Mouse (Mus musculus): Measurements from ENCODE around the gene Gtf3c2. TPM values are rescaled to one million over a fixed set of nuclear protein-coding genes. Genes with fewer than 3 reads are reported as not detected.

The Gtf3c2 gene
- polyA plus RNA-seq, 3 experiments from 2014 or later: 61.8 to 103 (median 81.3) TPM

DNA sequence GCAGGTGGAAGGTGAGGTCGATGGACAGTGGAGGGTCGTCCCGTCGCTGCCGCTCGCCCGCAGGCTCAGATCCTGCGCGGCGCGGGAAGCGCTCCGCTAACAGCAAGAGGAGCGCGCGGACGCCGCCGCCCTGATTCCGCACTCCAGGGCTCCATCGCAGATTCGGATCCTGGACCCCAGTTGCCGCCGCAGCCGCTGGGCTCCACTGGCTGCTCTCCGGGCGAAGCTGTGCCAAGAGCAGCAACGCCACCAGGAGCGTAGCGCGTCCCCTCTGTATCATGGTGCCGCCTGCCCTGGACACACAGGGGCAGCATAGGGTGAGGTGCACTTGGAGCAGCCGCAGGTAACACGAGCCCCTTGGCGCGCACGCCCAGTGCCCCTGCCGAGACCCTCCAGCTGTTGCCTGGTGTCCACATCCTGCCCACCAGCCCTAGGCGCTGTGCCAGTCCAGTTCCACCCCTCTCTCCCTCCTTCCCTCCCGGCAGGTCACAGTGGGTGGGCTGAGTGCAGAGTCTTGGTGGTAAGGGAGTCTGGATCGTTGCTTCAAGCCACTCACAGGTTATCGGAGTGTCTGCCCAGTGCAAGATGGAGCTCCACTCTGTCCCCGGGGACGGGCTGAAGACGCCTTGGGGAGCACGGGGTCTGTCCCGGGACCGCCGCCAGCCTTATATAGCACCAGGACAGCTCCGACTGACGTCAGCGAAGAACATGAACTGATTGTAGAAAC, 41.5 kb downstream of the Gtf3c2 start, which contains the start of gene Ucn:
Gene Ucn, minus strand, starts transcription at position 589 of the 727 bp plus-strand sequence.
- ATAC-seq: no peak

DNA sequence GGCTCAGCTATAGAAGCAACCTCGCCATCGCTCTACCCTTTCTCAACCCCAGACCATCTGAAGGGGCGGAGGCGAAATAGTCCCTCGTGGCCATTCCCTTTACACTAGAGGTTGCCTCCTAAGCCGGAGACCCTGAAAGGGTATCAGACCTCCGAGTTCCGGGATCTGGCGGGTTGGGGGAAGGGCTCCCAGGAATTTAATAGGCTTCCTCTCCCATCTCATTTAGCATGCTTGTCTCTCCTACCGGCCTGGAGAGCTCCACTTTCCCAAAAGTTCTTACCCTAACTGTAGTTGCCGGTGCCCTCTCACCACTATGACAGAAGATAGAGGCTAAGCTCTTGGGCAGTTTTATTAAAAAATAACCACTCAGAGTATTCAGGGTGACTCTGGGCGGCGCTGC, 42.3 kb downstream of the Gtf3c2 start:
- ATAC-seq: no peak

DNA sequence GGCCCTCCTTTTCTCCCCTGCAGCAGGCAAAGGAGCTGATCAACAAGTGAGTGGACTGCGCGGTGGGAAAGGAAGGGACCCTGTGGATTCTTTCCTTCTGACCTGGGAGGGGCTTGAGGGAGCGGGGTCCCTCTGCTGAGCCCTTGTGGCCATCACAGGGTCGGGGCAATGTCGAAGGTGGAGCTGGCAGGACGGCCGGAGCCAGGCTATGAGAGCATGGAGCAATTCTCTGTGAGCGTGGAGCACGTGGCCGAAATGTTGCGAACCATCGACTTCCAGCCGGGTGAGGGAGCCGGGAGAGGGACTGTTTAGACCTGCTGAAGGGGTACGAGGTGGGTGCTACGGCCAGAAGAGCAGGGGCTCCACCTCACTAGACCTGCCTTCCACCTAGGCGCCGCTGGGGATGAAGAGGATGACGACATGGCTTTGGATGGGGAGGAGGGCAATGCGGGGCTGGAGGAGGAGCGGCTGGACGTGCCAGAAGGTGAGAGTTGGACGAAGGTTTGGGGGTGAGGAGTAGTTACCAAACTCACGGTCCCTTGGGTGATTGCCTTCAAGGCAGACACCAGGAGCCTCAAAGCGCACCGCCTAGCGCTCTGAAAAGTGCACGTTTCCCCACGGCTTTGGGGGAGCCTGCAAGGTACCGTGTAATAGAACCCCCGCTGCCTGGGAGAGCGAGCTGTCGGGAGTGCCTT, 43.1 kb downstream of the Gtf3c2 start:
- no peak for ATAC-seq

DNA sequence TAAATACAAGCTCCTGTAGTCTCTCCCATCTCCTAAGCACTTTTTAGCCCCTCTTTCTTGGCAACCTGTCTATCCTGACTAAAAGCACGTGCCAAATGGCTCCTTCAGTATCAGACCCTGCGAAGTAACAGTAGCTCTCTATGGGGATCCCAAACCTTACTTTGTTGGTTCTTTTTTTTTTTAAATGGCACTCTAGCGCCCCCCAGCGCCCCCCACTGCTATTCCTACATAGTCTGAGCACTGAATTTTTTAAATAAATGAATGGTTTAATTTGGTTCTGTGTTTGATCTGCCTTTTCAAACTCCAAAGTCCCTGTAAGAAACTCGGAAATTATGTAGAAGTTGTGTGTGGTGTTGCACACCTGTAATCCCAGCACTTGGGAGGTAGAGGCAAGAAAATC, 53.9 kb downstream of the Gtf3c2 start:
- ATAC-seq: no peak

DNA sequence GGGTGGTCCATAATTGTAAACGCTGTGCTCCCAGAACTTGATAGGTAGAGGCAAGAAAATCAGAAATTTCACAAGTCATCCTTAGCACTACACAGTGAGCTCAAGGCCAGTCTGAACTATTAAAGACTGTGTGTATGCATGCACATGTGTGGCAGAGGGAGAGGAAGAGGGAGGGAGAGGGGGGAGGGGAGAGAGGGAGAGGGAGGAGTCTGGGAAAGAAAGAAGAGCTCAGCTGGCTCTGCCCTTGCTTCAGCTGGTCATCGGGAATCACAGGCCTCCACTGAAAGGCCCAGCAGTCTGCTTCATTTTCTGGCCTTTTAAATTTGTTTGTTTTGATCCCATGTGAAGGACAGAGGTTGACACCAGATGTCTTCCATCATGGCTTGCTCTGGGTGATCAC, 56.5 kb downstream of the Gtf3c2 start:
- no peak for ATAC-seq

DNA sequence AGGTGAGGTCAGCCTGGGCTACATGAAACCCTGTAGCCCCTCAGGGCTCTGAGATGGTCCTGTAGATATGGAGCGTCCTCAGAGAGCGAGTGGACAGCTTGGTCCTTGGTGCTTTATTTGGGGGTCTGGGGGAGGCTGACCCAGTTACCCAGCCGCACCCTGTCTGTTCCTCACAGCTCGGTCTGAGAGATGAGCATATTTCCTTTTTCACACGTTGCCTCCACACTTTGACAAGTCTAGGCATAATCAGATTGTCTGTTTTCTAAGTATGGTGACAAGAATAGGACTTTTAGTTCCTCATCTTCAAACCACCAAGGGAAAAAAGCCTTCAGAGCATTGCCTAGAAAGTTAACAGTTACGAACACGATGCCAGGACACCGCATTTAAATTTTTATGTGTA, 58.8 kb downstream of the Gtf3c2 start:
- no peak for ATAC-seq

DNA sequence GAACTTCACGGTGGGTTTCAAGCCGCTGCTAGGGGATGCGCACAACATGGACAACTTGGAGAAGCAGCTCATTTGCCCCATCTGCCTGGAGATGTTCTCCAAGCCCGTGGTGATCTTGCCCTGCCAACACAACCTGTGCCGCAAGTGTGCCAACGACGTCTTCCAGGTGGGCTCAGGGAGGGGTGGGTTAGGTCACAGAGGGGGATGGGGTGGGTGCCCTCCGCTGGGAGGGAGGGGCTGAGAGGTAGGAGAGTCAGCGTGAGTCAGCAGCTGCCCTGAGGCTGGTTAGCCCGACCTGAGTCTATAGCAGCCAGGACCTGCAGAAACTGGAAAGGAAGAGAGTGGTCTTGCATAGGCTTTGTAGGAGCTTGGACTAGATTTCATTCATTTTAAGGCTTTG, 63.0 kb downstream of the Gtf3c2 start:
- no peak for ATAC-seq

DNA sequence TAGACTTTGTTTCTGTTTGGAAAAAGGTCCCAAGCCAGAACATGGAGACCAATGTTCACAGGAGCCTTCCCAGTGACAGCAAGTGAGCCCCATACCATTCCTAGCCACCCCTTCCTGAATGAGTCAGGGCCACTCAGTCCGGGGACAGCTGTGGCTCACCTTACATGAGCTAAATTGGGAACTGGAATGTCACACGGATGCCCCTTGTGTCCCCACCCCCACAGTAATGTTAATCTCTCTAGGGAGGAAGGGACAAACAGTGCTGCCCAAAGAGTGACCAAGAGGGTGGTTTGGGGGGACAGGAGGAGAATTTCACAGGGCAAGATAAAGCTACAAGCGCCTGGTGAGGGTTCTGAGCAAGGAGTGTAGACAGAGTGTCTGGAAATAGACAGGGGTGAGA, 63.6 kb downstream of the Gtf3c2 start, which contains the start of gene Trim54:
Gene Trim54, plus strand, starts transcription at position 359 of the 400 bp plus-strand sequence.
- ATAC-seq: no peak

DNA sequence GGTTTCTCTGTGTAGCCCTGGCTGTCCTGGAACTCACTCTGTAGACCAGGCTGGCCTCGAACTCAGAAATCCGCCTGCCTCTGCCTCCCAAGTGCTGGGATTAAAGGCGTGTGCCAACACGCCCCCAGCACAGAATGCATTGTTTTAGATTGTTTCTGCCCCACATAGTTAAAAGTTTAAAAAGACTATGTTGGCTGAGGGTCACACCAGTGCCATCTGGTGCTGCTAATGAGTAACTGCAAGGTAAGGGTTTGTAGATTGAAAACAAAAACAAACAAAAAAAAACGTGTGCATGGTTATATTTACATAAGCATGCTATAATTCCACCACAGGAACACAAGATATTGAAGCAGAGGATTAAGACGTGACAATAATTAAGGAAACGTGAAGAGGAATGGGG, 69.2 kb downstream of the Gtf3c2 start:
- no peak for ATAC-seq

DNA sequence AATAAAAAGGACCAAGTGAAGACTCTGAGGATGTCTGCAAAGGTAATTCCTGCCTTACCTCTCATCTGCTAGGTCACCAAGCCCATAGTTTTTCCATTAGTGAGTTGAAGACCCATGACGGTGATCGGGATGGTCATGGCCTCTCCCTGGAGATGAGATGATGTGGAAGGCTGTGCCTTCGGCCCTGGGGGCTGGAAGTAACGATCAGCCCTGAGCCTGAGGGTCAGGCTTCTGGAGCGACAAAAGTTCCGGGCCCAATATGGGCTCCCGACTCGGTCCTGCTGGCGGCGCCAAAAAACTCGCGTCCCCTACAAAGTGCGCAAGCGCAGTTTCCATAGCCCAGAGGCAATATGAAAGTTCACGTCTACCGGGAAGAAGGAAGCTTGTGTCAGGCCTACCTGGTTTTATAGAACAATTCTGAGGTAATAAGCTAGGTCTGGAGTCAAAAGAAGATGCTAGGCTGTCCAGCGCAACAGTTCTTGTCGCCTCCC, 71.9 kb downstream of the Gtf3c2 start, which contains the start of gene Slc30a3:
Gene Slc30a3, minus strand, starts transcription at position 238 of the 491 bp plus-strand sequence.
- ATAC-seq: no peak

Other genes starting within 250 kb of the Gtf3c2 start
- not detected for gene Cgref1, start 234.6 kb downstream of the Gtf3c2 start, polyA plus RNA-seq (2017; shearing (Covaris generic))
- 10 to 100 TPM; 56.7 to 79.6 (median 69.0) TPM for gene Preb, start 219.8 kb downstream of the Gtf3c2 start, polyA plus RNA-seq (2017; shearing (Covaris generic))
- gene Tcf23, start 211.5 kb downstream of the Gtf3c2 start, polyA plus RNA-seq (2017; shearing (Covaris generic)): not detected
- gene Atraid, start 131.8 kb downstream of the Gtf3c2 start, polyA plus RNA-seq (2017; shearing (Covaris generic)): 10 to 100 TPM; 61.6 to 98.6 (median 81.7) TPM
- gene Slc5a6, start 131.2 kb downstream of the Gtf3c2 start, polyA plus RNA-seq (2017; shearing (Covaris generic)): 1 to 10 TPM; 4.9 to 7.0 (median 4.9) TPM
- 10 to 100 TPM in 1 of 3 experiments, 1 to 10 TPM in 2; 5.4 to 11.8 (median 7.8) TPM for gene Cad, start 125.4 kb downstream of the Gtf3c2 start, polyA plus RNA-seq (2017; shearing (Covaris generic))
- gene Dnajc5g, start 73.9 kb downstream of the Gtf3c2 start, polyA plus RNA-seq (2017; shearing (Covaris generic)): not detected
- under 1 TPM in 2 of 3 experiments, not detected in 1; 0.45 to 0.57 TPM for gene Slc30a3, start 71.9 kb downstream of the Gtf3c2 start, polyA plus RNA-seq (2017; shearing (Covaris generic))
- not detected for gene Trim54, start 63.4 kb downstream of the Gtf3c2 start, polyA plus RNA-seq (2017; shearing (Covaris generic))
- not detected for gene Ucn, start 41.3 kb downstream of the Gtf3c2 start, polyA plus RNA-seq (2017; shearing (Covaris generic))
- gene Mpv17, start 25.9 kb downstream of the Gtf3c2 start, polyA plus RNA-seq (2017; shearing (Covaris generic)): 10 to 100 TPM; 40.8 to 67.2 (median 64.2) TPM
- gene Gm29609, start 233 bp downstream of the Gtf3c2 start, polyA plus RNA-seq (2017; shearing (Covaris generic)): 1 to 10 TPM in 1 of 3 experiments, under 1 TPM in 2; 0.19 to 3.2 (median 0.29) TPM
- 100 to 1,000 TPM in 2 of 3 experiments, 10 to 100 TPM in 1; 96.4 to 122 (median 119) TPM for gene Snx17, start 13.1 kb upstream of the Gtf3c2 start, polyA plus RNA-seq (2017; shearing (Covaris generic))
- 10 to 100 TPM; 38.7 to 45.8 (median 44.4) TPM for gene Eif2b4, start 13.3 kb upstream of the Gtf3c2 start, polyA plus RNA-seq (2017; shearing (Covaris generic))
- gene Zfp513, start 22.2 kb upstream of the Gtf3c2 start, polyA plus RNA-seq (2017; shearing (Covaris generic)): 1 to 10 TPM; 3.5 to 6.1 (median 5.4) TPM
- 10 to 100 TPM; 38.5 to 63.1 (median 49.7) TPM for gene Ppm1g, start 40.5 kb upstream of the Gtf3c2 start, polyA plus RNA-seq (2017; shearing (Covaris generic))
- gene Nrbp1, start 60.7 kb upstream of the Gtf3c2 start, polyA plus RNA-seq (2017; shearing (Covaris generic)): 100 to 1,000 TPM in 1 of 3 experiments, 10 to 100 TPM in 2; 84.6 to 104 (median 84.9) TPM
- gene Gm9970, start 61.1 kb upstream of the Gtf3c2 start, polyA plus RNA-seq (2017; shearing (Covaris generic)): not detected
- gene Krtcap3, start 71.5 kb upstream of the Gtf3c2 start, polyA plus RNA-seq (2017; shearing (Covaris generic)): 10 to 100 TPM; 25.8 to 27.7 (median 26.9) TPM
- gene Ift172, start 111.0 kb upstream of the Gtf3c2 start, polyA plus RNA-seq (2017; shearing (Covaris generic)): 1 to 10 TPM; 3.3 to 4.4 (median 4.3) TPM
- not detected for gene Fndc4, start 115.9 kb upstream of the Gtf3c2 start, polyA plus RNA-seq (2017; shearing (Covaris generic))
- under 1 TPM in 2 of 3 experiments, not detected in 1; 0.15 to 0.48 TPM for gene Gckr, start 117.3 kb upstream of the Gtf3c2 start, polyA plus RNA-seq (2017; shearing (Covaris generic))

Data from inflammation-experienced regulatory T-cells, adult 6 months (primary cell).